Mouse (Mus musculus): ENCODE data around the gene Plekha5. TPM values are rescaled to one million over a fixed set of nuclear protein-coding genes. Genes with fewer than 3 reads are reported as not detected.
A peak's percentile ranks its signal among the peaks of the same experiment; 100 is the strongest.

The Plekha5 gene
- polyA plus RNA-seq, 1 experiment, result 56.6 TPM

DNA sequence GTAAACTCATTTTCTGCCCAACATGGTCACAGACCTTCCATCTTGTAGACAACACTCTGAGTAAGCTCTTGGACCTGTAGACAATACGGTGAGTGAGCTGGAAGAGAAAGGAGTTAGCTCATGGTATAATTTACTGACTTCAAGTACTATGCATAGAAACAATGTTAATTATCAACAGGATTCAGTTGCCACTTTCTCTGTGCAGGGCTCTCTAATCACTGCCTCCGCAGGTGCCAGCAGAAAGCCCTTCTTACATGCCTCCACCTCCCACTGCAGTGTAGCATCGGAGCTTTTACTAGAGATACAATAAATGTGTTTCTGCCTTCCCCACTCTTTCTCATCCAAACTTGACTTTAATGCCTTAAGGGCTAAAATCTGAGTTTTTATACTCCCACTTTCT is 11.9 kb upstream of the Plekha5 start:
- no peaks in the 10 kb centered on the region for H3K27me3 ChIP-seq (ENCODE audit: control insufficient read depth, insufficient read depth, low read length)
- TF ChIP-seq CTCF (IDR thresholded peaks at IDR 0.05; ENCODE audit: control insufficient read depth, insufficient read depth, insufficient replicate concordance, low read depth, low read length) (no peak), POLR2A (IDR thresholded peaks at IDR 0.05; ENCODE audit: control insufficient read depth, low read depth, low read length) (no peak)

DNA sequence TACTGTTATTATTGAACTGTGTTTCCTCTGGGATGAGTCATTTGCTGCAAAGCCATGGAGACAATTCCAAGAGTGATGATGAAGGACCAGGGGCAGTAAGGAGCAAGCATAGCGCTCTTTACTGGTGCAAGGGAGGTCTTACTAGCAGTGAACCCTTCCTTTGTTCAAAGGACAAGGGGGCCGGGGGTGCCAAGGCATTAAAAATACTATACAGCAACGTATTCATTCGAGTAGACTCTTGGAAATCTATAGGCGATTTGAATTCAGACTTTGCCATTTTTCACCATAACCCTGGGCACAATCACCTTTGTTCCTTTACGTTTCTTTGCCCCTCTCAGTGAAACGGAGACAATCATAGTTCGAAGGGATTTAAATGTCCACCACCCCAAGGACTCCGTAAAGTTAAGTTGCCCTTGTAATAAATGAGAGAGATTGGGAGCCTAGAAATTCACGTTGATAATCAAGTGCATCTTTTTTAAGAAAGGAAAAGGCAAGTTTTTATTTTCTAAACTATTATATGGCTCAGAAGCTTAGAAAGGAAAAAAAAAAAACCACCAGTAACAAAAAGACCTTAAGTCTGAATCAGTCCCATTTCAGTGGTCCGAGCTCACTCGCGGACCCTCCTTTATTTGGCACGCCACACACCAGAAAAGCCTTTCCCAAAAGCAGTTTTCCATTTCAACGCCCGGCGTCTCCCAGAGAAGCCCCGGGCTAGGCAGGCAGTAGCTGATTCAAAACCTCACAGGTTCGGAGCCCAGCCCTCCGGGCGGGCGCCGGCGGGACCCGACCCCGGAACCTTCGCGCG is 611 bp upstream of the Plekha5 start:
- no peaks in the 10 kb centered on the region for H3K27me3 ChIP-seq (ENCODE audit: control insufficient read depth, insufficient read depth, low read length)
- H3K36me3 ChIP-seq (ENCODE audit: control insufficient read depth, insufficient read depth, low read length), result no peaks in the 10 kb centered on the region
- no peak overlapping the region for H3K27ac ChIP-seq (ENCODE audit: control insufficient read depth, insufficient read depth, low read depth, low read length)
- peaks cover 8% of the 10 kb centered on the region for H3K4me1 ChIP-seq (ENCODE audit: control insufficient read depth, insufficient read depth, low read length)
- TF ChIP-seq CTCF (IDR thresholded peaks at IDR 0.05; ENCODE audit: control insufficient read depth, insufficient read depth, insufficient replicate concordance, low read depth, low read length), result no peak
- no peak for TF ChIP-seq POLR2A (IDR thresholded peaks at IDR 0.05; ENCODE audit: control insufficient read depth, low read depth, low read length)
- H3K4me3 ChIP-seq (ENCODE audit: control insufficient read depth, low read depth, low read length), result peak overlapping the region; percentile 85

More for the DNA sequence above, 11.9 kb upstream of the Plekha5 start:
- H3K4me1 ChIP-seq (ENCODE audit: control insufficient read depth, insufficient read depth, low read length), result peaks cover 6% of the 10 kb centered on the region
- no peak overlapping the region for H3K27ac ChIP-seq (ENCODE audit: control insufficient read depth, insufficient read depth, low read depth, low read length)
- no peaks in the 10 kb centered on the region for H3K36me3 ChIP-seq (ENCODE audit: control insufficient read depth, insufficient read depth, low read length)
- no peak overlapping the region for H3K4me3 ChIP-seq (ENCODE audit: control insufficient read depth, low read depth, low read length)

DNA sequence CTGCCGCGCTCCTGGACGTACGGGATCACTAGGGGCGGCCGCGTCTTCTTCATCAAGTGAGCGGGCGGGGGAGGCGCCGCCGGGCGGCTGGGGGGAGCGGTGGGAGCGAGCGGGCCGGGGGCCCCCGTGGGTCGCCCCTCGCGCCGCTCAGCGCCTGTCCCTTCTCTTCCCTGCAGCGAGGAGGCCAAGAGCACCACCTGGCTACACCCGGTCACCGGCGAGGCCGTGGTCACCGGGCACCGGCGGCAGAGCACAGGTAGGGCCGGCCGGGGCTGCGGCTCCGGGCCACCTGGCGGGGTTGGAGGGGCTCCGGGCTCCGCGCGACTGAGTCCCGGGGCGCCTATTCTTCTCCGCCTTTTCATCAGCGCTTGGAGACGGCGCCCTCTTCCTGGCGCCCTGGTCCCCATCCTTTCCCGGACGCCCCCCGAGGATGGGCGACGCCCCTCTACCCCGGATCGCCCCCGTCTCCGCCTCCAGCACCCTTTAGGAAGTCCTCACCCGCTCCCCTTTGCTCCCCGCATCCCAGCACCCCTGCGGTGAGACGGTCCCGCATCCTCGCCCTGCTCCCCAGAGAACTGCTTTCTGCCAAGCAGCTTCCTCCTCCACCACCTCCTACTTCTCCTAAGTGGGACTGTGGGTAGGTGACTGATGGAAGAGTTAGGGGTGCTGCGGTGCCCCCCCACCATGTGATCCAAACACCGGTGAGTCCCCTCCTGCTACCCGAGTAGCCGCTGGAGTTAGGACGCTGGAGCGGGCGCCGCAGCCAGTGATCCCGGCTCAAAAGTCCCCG is 542 bp downstream of the Plekha5 start:
- H3K27me3 ChIP-seq (ENCODE audit: control insufficient read depth, insufficient read depth, low read length), result no peaks in the 10 kb centered on the region
- no peak for TF ChIP-seq CTCF (IDR thresholded peaks at IDR 0.05; ENCODE audit: control insufficient read depth, insufficient read depth, insufficient replicate concordance, low read depth, low read length)
- TF ChIP-seq POLR2A (IDR thresholded peaks at IDR 0.05; ENCODE audit: control insufficient read depth, low read depth, low read length), result no peak
- H3K27ac ChIP-seq (ENCODE audit: control insufficient read depth, insufficient read depth, low read depth, low read length), result no peak overlapping the region
- H3K36me3 ChIP-seq (ENCODE audit: control insufficient read depth, insufficient read depth, low read length), result no peaks in the 10 kb centered on the region
- H3K4me3 ChIP-seq (ENCODE audit: control insufficient read depth, low read depth, low read length), result peak overlapping the region; percentile 85
- peaks cover 8% of the 10 kb centered on the region for H3K4me1 ChIP-seq (ENCODE audit: control insufficient read depth, insufficient read depth, low read length)

DNA sequence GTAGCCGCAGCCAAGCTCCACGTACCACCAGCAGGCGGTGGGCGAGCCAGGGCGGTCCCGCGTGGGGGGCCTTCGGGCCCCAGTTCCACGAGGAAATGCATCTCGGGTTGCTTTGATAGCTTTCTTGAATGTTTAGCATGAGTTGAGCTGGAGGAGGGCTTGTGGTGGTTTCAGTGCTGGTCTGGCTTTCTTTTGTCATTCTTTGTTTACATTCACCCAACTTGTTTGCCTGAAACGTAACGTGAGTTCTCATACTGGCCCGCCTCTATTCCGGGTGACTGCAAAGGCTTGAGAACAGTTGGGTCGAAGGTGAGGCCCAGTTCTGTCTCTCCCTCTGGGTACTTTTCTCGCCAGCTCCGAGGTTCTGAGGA is 1.1 kb downstream of the Plekha5 start:
- TF ChIP-seq POLR2A (IDR thresholded peaks at IDR 0.05; ENCODE audit: control insufficient read depth, low read depth, low read length), result no peak
- no peak for TF ChIP-seq CTCF (IDR thresholded peaks at IDR 0.05; ENCODE audit: control insufficient read depth, insufficient read depth, insufficient replicate concordance, low read depth, low read length)
- H3K4me1 ChIP-seq (ENCODE audit: control insufficient read depth, insufficient read depth, low read length), result peaks cover 8% of the 10 kb centered on the region
- no peak overlapping the region for H3K27ac ChIP-seq (ENCODE audit: control insufficient read depth, insufficient read depth, low read depth, low read length)
- H3K27me3 ChIP-seq (ENCODE audit: control insufficient read depth, insufficient read depth, low read length), result no peaks in the 10 kb centered on the region
- peak overlapping the region; percentile 85 for H3K4me3 ChIP-seq (ENCODE audit: control insufficient read depth, low read depth, low read length)
- H3K36me3 ChIP-seq (ENCODE audit: control insufficient read depth, insufficient read depth, low read length), result no peaks in the 10 kb centered on the region

DNA sequence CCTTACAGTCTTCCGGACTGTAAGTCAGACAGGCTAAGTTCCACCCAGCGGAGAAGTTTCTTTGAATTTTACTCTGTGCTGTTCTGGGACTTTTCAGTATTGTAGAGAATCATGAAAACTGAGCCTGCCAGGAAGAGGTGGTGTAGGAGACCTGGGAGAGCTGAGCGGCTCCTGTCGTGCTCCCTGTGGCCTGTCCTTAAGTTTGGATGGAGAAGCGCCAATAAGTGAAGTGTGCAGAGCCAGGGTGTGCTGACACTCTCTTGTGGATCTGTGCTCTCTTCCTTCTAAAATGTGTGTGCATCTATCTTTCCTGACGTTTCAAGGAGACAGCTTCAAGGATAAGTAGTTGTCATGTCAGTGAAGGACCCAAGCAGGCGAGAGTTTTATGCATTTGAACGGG is 5.4 kb downstream of the Plekha5 start:
- Histone ChIP-seq H3K27me3 (ENCODE audit: control insufficient read depth, insufficient read depth, low read length) (no peaks in the 10 kb centered on the region), H3K27ac (ENCODE audit: control insufficient read depth, insufficient read depth, low read depth, low read length) (no peak overlapping the region), H3K4me1 (ENCODE audit: control insufficient read depth, insufficient read depth, low read length) (peaks cover 6% of the 10 kb centered on the region), H3K36me3 (ENCODE audit: control insufficient read depth, insufficient read depth, low read length) (no peaks in the 10 kb centered on the region), H3K4me3 (ENCODE audit: control insufficient read depth, low read depth, low read length) (no peak overlapping the region)
- TF ChIP-seq CTCF (IDR thresholded peaks at IDR 0.05; ENCODE audit: control insufficient read depth, insufficient read depth, insufficient replicate concordance, low read depth, low read length) (no peak), POLR2A (IDR thresholded peaks at IDR 0.05; ENCODE audit: control insufficient read depth, low read depth, low read length) (no peak)

DNA sequence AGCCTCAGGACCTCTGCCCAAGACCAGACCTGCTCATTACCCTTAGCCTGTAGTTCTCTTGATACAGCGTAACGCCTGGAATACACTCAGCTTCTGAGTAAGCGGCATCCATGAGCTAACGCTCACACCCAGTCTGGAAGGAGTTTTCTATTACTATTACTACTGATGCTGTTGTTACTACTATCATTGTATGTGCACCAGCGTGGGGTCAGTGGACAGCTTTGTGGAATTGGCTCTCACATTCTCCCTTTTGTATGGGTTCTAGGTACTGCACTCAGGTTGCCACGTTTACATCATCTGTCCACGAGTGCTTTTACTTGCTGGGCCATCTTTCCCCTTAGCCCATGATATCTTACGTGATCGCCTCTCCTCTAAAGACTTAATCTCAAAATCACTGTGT is 8.5 kb downstream of the Plekha5 start:
- H3K27me3 ChIP-seq (ENCODE audit: control insufficient read depth, insufficient read depth, low read length), result no peaks in the 10 kb centered on the region
- peaks cover 2% of the 10 kb centered on the region for H3K4me1 ChIP-seq (ENCODE audit: control insufficient read depth, insufficient read depth, low read length)
- H3K36me3 ChIP-seq (ENCODE audit: control insufficient read depth, insufficient read depth, low read length), result no peaks in the 10 kb centered on the region
- H3K4me3 ChIP-seq (ENCODE audit: control insufficient read depth, low read depth, low read length), result peak overlapping the region; percentile 82
- TF ChIP-seq CTCF (IDR thresholded peaks at IDR 0.05; ENCODE audit: control insufficient read depth, insufficient read depth, insufficient replicate concordance, low read depth, low read length), result no peak
- no peak for TF ChIP-seq POLR2A (IDR thresholded peaks at IDR 0.05; ENCODE audit: control insufficient read depth, low read depth, low read length)
- peak overlapping the region; percentile 79 for H3K27ac ChIP-seq (ENCODE audit: control insufficient read depth, insufficient read depth, low read depth, low read length)

DNA sequence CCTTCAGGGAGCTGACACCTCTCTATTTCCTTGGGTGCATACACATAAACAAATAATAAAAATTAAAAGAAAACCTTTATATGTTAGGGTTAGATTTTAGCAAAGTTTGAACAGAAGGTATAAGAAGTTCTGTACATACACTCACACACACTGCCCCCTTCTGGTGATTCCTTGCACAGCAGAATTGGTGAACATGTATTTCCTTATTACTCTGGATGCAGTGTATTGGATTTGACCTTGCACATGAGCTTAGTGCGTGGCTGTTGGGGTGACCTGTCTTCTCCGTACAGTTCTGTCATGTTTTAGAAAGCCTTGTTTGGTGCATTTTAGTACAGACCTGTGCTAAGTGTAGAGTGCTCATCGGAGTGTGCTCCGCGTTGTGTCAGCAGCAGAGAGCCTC is 19.5 kb downstream of the Plekha5 start:
- H3K36me3 ChIP-seq (ENCODE audit: control insufficient read depth, insufficient read depth, low read length), result no peaks in the 10 kb centered on the region

More for the DNA sequence above, 19.5 kb downstream of the Plekha5 start:
- Histone ChIP-seq H3K4me3 (ENCODE audit: control insufficient read depth, low read depth, low read length) (no peak overlapping the region), H3K27me3 (ENCODE audit: control insufficient read depth, insufficient read depth, low read length) (no peaks in the 10 kb centered on the region), H3K27ac (ENCODE audit: control insufficient read depth, insufficient read depth, low read depth, low read length) (no peak overlapping the region), H3K4me1 (ENCODE audit: control insufficient read depth, insufficient read depth, low read length) (no peaks in the 10 kb centered on the region)
- no peak for TF ChIP-seq POLR2A (IDR thresholded peaks at IDR 0.05; ENCODE audit: control insufficient read depth, low read depth, low read length)
- no peak for TF ChIP-seq CTCF (IDR thresholded peaks at IDR 0.05; ENCODE audit: control insufficient read depth, insufficient read depth, insufficient replicate concordance, low read depth, low read length)

Measured in testis, adult 2 months (tissue).